Mouse (Mus musculus): ENCODE data around the gene Lrp2. TPM values are rescaled to one million over a fixed set of nuclear protein-coding genes. Genes with fewer than 3 reads are reported as not detected.

The Lrp2 gene
- total and polyA plus RNA-seq, 3 experiments: under 0.01 to 0.07 (median 0.01) TPM

GRCm38 (mm10) chr2:69402309-69402708 is 183.6 kb downstream of the Lrp2 start:
- H3K36me3 ChIP-seq (replicated peaks in 1 of 2; ENCODE audit: control insufficient read depth in 1 of 2, insufficient read depth in 1 of 2, low read length in 1 of 2): no peaks in the 10 kb centered on the region
- no peaks in the 10 kb centered on the region for H3K4me1 ChIP-seq (ENCODE audit: control insufficient read depth in 1 of 2, insufficient read depth in 2 of 2)
- H3K27me3 ChIP-seq (replicated peaks): no peaks in the 10 kb centered on the region
- dilution Hi-C loops (cut with MboI; ENCODE audit: extremely low pct_ligation_motif_present, extremely low pct_unique_long_range_greater_than_20kb, low sequenced_read_pairs) (no loop called here), in situ Hi-C loops (cut with MboI; ENCODE audit: low pct_ligation_motif_present, low pct_unique_long_range_greater_than_20kb, low sequenced_read_pairs) (no loop called here)
- no peaks in the 10 kb centered on the region for H3K79me2 ChIP-seq (replicated peaks; ENCODE audit: control insufficient read depth, extremely low read depth, insufficient read depth, poor library complexity, severe bottlenecking)
- TF ChIP-seq E2F4 (IDR thresholded peaks at IDR 0.05; ENCODE audit: insufficient replicate concordance, low read depth, low read length): no peak
- no peak for TF ChIP-seq ZC3H11A (IDR thresholded peaks at IDR 0.05; ENCODE audit: low read depth, low read length)
- no peak for TF ChIP-seq MYC (IDR thresholded peaks at IDR 0.05; ENCODE audit: low read depth, low read length)
- TF ChIP-seq NRF1 (IDR thresholded peaks at IDR 0.05; ENCODE audit: low read depth, low read length): no peak
- no peak for TF ChIP-seq ZNF384 (IDR thresholded peaks at IDR 0.05; ENCODE audit: low read depth, low read length)
- no peak for TF ChIP-seq ELF1 (IDR thresholded peaks at IDR 0.05; ENCODE audit: low read depth, low read length)
- H3K27ac ChIP-seq (ENCODE audit: insufficient read depth, low read depth): no peak overlapping the region
- H3K9me3 ChIP-seq (replicated peaks; ENCODE audit: low read length): no peaks in the 10 kb centered on the region
- no peak overlapping the region for H3K4me3 ChIP-seq (replicated peaks in 1 of 3; ENCODE audit: low read depth in 2 of 3, low read length in 2 of 3, poor library complexity in 1 of 3)
- no peak overlapping the region for H3K9ac ChIP-seq (ENCODE audit: insufficient read depth, low read depth)
- no peak for DNase-seq (ENCODE audit: extremely low read depth)
- no peak overlapping the region for H3K4me2 ChIP-seq (ENCODE audit: insufficient read depth, low read depth, poor library complexity, severe bottlenecking)

- in situ Hi-C loops (cut with MboI; ENCODE audit: low pct_ligation_motif_present, low pct_unique_long_range_greater_than_20kb, low sequenced_read_pairs) (no loop called here), dilution Hi-C loops (cut with MboI; ENCODE audit: extremely low pct_ligation_motif_present, extremely low pct_unique_long_range_greater_than_20kb, low sequenced_read_pairs) (no loop called here)
- Histone ChIP-seq H3K27ac (ENCODE audit: insufficient read depth, low read depth) (no peak overlapping the region), H3K9me3 (replicated peaks; ENCODE audit: low read length) (no peaks in the 10 kb centered on the region), H3K36me3 (replicated peaks in 1 of 2; ENCODE audit: control insufficient read depth in 1 of 2, insufficient read depth in 1 of 2, low read length in 1 of 2) (no peaks in the 10 kb centered on the region), H3K27me3 (replicated peaks) (no peaks in the 10 kb centered on the region), H3K4me1 (ENCODE audit: control insufficient read depth in 1 of 2, insufficient read depth in 2 of 2) (no peaks in the 10 kb centered on the region), H3K79me2 (replicated peaks; ENCODE audit: control insufficient read depth, extremely low read depth, insufficient read depth, poor library complexity, severe bottlenecking) (no peaks in the 10 kb centered on the region), H3K4me3 (replicated peaks in 1 of 3; ENCODE audit: low read depth in 2 of 3, low read length in 2 of 3, poor library complexity in 1 of 3) (no peak overlapping the region), H3K9ac (ENCODE audit: insufficient read depth, low read depth) (no peak overlapping the region), H3K4me2 (ENCODE audit: insufficient read depth, low read depth, poor library complexity, severe bottlenecking) (no peak overlapping the region)
- no peak for DNase-seq (ENCODE audit: extremely low read depth)
- no peak for TF ChIP-seq HCFC1 (IDR thresholded peaks at IDR 0.05; ENCODE audit: low read depth, low read length)
- no peak for TF ChIP-seq SMC3 (IDR thresholded peaks at IDR 0.05; ENCODE audit: low read depth, low read length)
- no peak for TF ChIP-seq ZMIZ1 (IDR thresholded peaks at IDR 0.05; ENCODE audit: low read depth, low read length)
Measured at GRCm38 (mm10) chr2:69401891-69402290, 184.0 kb downstream of the Lrp2 start.

GRCm38 (mm10) chr2:69400866-69401604 is 184.8 kb downstream of the Lrp2 start:
- DNase-seq (ENCODE audit: extremely low read depth): no peak
- dilution Hi-C loops (cut with MboI; ENCODE audit: extremely low pct_ligation_motif_present, extremely low pct_unique_long_range_greater_than_20kb, low sequenced_read_pairs) (no loop called here), in situ Hi-C loops (cut with MboI; ENCODE audit: low pct_ligation_motif_present, low pct_unique_long_range_greater_than_20kb, low sequenced_read_pairs) (no loop called here)
- H3K27me3 ChIP-seq (replicated peaks): no peaks in the 10 kb centered on the region
- no peak overlapping the region for H3K4me3 ChIP-seq (replicated peaks in 1 of 3; ENCODE audit: low read depth in 2 of 3, low read length in 2 of 3, poor library complexity in 1 of 3)
- no peak overlapping the region for H3K9ac ChIP-seq (ENCODE audit: insufficient read depth, low read depth)
- TF ChIP-seq IRF4 (IDR thresholded peaks at IDR 0.05; ENCODE audit: low read depth, low read length): no peak
- TF ChIP-seq SIN3A (IDR thresholded peaks at IDR 0.05; ENCODE audit: low read length): no peak
- no peak for TF ChIP-seq JUND (conservative IDR thresholded peaks at IDR 0.05; ENCODE audit: low read depth, low read length)
- TF ChIP-seq EP300 (IDR thresholded peaks at IDR 0.05; ENCODE audit: low read length): no peak
- TF ChIP-seq NELFE (IDR thresholded peaks at IDR 0.05; ENCODE audit: low read depth, low read length): no peak
- no peak for TF ChIP-seq HCFC1 (IDR thresholded peaks at IDR 0.05; ENCODE audit: low read depth, low read length)
- no peak for TF ChIP-seq BHLHE40 (IDR thresholded peaks at IDR 0.05; ENCODE audit: low read depth, low read length)
- no peak for TF ChIP-seq MYC (IDR thresholded peaks at IDR 0.05; ENCODE audit: low read depth, low read length)
- TF ChIP-seq CTCF (conservative IDR thresholded peaks at IDR 0.05 in 1 of 2, IDR thresholded peaks at IDR 0.05 in 1 of 2; ENCODE audit: low read depth in 2 of 2, low read length in 2 of 2): no peak
- TF ChIP-seq TCF12 (IDR thresholded peaks at IDR 0.05; ENCODE audit: low read depth, low read length): no peak
- TF ChIP-seq PAX5 (IDR thresholded peaks at IDR 0.05; ENCODE audit: low read length): no peak
- TF ChIP-seq MAX (IDR thresholded peaks at IDR 0.05; ENCODE audit: low read length): no peak
- TF ChIP-seq RAD21 (IDR thresholded peaks at IDR 0.05; ENCODE audit: low read depth, low read length): no peak
- no peak for TF ChIP-seq POLR2AphosphoS2 (IDR thresholded peaks at IDR 0.05; ENCODE audit: low read depth, low read length)
- TF ChIP-seq CHD2 (IDR thresholded peaks at IDR 0.05; ENCODE audit: low read length): no peak
- TF ChIP-seq GABPA (IDR thresholded peaks at IDR 0.05; ENCODE audit: insufficient replicate concordance, low read depth, low read length): no peak
- no peaks in the 10 kb centered on the region for H3K9me3 ChIP-seq (replicated peaks; ENCODE audit: low read length)
- no peaks in the 10 kb centered on the region for H3K36me3 ChIP-seq (replicated peaks in 1 of 2; ENCODE audit: control insufficient read depth in 1 of 2, insufficient read depth in 1 of 2, low read length in 1 of 2)
- H3K4me2 ChIP-seq (ENCODE audit: insufficient read depth, low read depth, poor library complexity, severe bottlenecking): no peak overlapping the region
- no peak overlapping the region for H3K27ac ChIP-seq (ENCODE audit: insufficient read depth, low read depth)
- no peaks in the 10 kb centered on the region for H3K79me2 ChIP-seq (replicated peaks; ENCODE audit: control insufficient read depth, extremely low read depth, insufficient read depth, poor library complexity, severe bottlenecking)
- no peaks in the 10 kb centered on the region for H3K4me1 ChIP-seq (ENCODE audit: control insufficient read depth in 1 of 2, insufficient read depth in 2 of 2)
